Mouse (Mus musculus): Measurements from ENCODE around the gene Atp13a3.
"Not testable (repeated sequence)": the region's sequence is repeated elsewhere in the genome, so short reads cannot be mapped to it uniquely, and the experiment has no call there.

The Atp13a3 gene

GRCm38 (mm10) chr16:30405925-30406670 is at the start of gene Atp13a3:
TSS of gene Atp13a3 (minus strand) at chr16:30405975.
- DNase-seq (ENCODE audit: low spot score): no peak

- no peak for DNase-seq (ENCODE audit: low spot score)
Measured at GRCm38 (mm10) chr16:30453213-30453975, 47.6 kb upstream of the Atp13a3 start.

GRCm38 (mm10) chr16:30451174-30451573 is 45.4 kb upstream of the Atp13a3 start:
- not testable (repeated sequence) for DNase-seq (ENCODE audit: low spot score)

- no peak for DNase-seq (ENCODE audit: low spot score)
Measured at GRCm38 (mm10) chr16:30449017-30449416, 43.2 kb upstream of the Atp13a3 start.

- DNase-seq (ENCODE audit: low spot score): no peak
Measured at GRCm38 (mm10) chr16:30448169-30448568, 42.4 kb upstream of the Atp13a3 start.

- DNase-seq (ENCODE audit: low spot score): no peak
Measured at GRCm38 (mm10) chr16:30447642-30448041, 41.9 kb upstream of the Atp13a3 start.

- DNase-seq (ENCODE audit: low spot score): peak; percentile 46
Measured at GRCm38 (mm10) chr16:30443411-30443810, 37.6 kb upstream of the Atp13a3 start.

- DNase-seq (ENCODE audit: low spot score): no peak
Measured at GRCm38 (mm10) chr16:30442451-30442850, 36.7 kb upstream of the Atp13a3 start.

- no peak for DNase-seq (ENCODE audit: low spot score)
Measured at GRCm38 (mm10) chr16:30441409-30441808, 35.6 kb upstream of the Atp13a3 start.

- no peak for DNase-seq (ENCODE audit: low spot score)
Measured at GRCm38 (mm10) chr16:30439841-30440240, 34.1 kb upstream of the Atp13a3 start.

- DNase-seq (ENCODE audit: low spot score): no peak
Measured at GRCm38 (mm10) chr16:30439411-30439810, 33.6 kb upstream of the Atp13a3 start.

- DNase-seq (ENCODE audit: low spot score): no peak
Measured at GRCm38 (mm10) chr16:30436276-30436675, 30.5 kb upstream of the Atp13a3 start.

GRCm38 (mm10) chr16:30435393-30435792 is 29.6 kb upstream of the Atp13a3 start:
- no peak for DNase-seq (ENCODE audit: low spot score)

GRCm38 (mm10) chr16:30433148-30433547 is 27.4 kb upstream of the Atp13a3 start:
- DNase-seq (ENCODE audit: low spot score): no peak

GRCm38 (mm10) chr16:30432111-30432510 is 26.3 kb upstream of the Atp13a3 start:
- no peak for DNase-seq (ENCODE audit: low spot score)

GRCm38 (mm10) chr16:30430512-30431088 is 24.8 kb upstream of the Atp13a3 start:
- DNase-seq (ENCODE audit: low spot score): no peak

- DNase-seq (ENCODE audit: low spot score): no peak
Measured at GRCm38 (mm10) chr16:30428753-30429260, 23.0 kb upstream of the Atp13a3 start.

- no peak for DNase-seq (ENCODE audit: low spot score)
Measured at GRCm38 (mm10) chr16:30427466-30427865, 21.7 kb upstream of the Atp13a3 start.

- DNase-seq (ENCODE audit: low spot score): no peak
Measured at GRCm38 (mm10) chr16:30427003-30427402, 21.2 kb upstream of the Atp13a3 start.

GRCm38 (mm10) chr16:30425980-30426379 is 20.2 kb upstream of the Atp13a3 start:
- no peak for DNase-seq (ENCODE audit: low spot score)

GRCm38 (mm10) chr16:30424053-30424452 is 18.3 kb upstream of the Atp13a3 start:
- DNase-seq (ENCODE audit: low spot score): no peak

- DNase-seq (ENCODE audit: low spot score): no peak
Measured at GRCm38 (mm10) chr16:30416707-30417106, 10.9 kb upstream of the Atp13a3 start.

- no peak for DNase-seq (ENCODE audit: low spot score)
Measured at GRCm38 (mm10) chr16:30416284-30416683, 10.5 kb upstream of the Atp13a3 start.
